Mouse (Mus musculus): Measurements from ENCODE around the gene Stmnd1.
"Not testable (repeated sequence)": the region's sequence is repeated elsewhere in the genome, so short reads cannot be mapped to it uniquely, and the experiment has no call there.

Gene Stmnd1

DNA sequence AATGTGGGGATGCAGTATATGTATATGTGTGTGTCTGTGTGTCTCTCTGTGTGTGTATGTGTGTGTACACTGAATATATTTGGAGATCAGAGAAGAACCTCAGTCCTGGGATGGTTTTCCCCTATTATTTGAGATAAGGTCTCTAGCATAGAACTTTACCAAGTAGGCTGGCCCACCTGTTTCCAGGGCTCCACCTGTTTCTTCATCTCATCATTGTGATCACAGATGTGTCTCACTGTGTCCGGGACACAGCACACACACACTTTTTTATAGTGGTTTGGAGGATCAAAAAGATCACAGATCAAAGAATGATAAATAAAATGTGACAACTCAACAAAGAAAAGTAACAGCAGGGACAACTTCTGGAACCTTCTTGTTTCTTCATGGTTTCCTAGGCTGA is 17.0 kb downstream of the Stmnd1 start:
- DNase-seq (ENCODE audit: low spot score in 2 of 2): no peak

DNA sequence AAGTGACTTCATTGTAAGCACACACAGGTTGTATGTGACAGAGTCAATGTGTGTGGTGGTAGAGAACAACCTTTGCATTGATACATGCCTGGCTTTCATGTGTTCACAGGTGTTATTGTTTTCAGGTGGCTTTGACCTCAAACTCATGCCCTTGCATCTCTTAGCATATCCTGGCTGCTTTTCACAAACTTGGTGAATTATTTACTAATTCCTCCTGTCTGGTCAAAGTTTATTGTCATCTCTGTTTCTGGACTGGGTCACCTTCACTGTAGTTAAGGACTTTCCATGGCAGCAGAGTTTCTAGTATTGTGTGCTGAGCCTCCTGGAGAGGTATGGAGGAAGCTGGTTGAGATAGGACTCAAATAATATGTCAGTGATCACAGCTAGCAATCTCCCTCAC is 20.8 kb downstream of the Stmnd1 start:
- no peak for DNase-seq (ENCODE audit: low spot score in 2 of 2)

- DNase-seq (ENCODE audit: low spot score in 2 of 2): no peak
These were observed 24.2 kb downstream of the Stmnd1 start for GRCm38 (mm10) chr13:46297701-46298100.

DNA sequence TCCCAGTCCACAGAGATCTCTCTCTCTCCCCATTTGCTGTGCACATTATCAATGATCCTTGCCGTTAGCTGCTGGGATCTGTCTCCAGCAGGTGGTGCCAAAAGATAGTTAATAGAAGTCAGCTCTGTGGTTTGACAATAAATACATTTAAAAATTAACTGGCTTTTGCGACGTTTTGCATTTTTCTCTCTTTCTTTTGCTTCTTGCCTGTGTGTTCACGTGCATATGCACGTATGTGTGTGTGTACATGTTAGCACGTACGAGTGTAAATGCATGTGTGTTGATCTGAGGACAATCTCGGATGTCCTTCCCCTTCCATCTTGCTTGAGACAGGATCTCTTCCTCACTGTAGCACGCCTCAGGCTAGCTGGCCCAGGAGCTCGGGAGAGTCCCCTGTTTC is 37.3 kb downstream of the Stmnd1 start:
- peak; percentile 50 to 63 for DNase-seq (ENCODE audit: low spot score in 2 of 2)

GRCm38 (mm10) chr13:46313176-46313575 is 39.7 kb downstream of the Stmnd1 start:
- DNase-seq (ENCODE audit: low spot score in 2 of 2): no peak

DNA sequence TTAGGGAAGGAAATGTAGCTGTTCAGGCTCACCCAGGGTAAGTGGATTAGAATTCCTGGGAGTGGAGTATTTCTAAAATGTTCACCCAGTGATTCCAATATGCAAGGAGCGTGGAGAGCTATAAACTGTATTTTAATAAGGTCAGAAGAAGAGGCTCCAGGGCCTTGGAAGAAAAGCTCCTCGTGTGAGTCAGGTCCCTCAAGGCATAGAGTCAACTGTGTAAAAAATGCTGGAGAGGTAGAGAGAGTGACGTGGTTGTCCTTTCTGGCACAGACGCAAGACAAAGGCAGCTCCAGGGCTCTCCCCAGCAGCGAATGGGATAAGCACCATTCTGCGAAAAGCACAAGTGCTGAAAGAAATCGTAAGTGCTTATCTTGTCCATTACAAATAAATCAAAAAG is 41.6 kb downstream of the Stmnd1 start:
- no peak for DNase-seq (ENCODE audit: low spot score in 2 of 2)

- no peak for DNase-seq (ENCODE audit: low spot score in 2 of 2)
These were observed 52.9 kb downstream of the Stmnd1 start for GRCm38 (mm10) chr13:46326351-46326985.

- no peak for DNase-seq (ENCODE audit: low spot score in 2 of 2)
These were observed 61.5 kb downstream of the Stmnd1 start for GRCm38 (mm10) chr13:46335020-46335419.

DNA sequence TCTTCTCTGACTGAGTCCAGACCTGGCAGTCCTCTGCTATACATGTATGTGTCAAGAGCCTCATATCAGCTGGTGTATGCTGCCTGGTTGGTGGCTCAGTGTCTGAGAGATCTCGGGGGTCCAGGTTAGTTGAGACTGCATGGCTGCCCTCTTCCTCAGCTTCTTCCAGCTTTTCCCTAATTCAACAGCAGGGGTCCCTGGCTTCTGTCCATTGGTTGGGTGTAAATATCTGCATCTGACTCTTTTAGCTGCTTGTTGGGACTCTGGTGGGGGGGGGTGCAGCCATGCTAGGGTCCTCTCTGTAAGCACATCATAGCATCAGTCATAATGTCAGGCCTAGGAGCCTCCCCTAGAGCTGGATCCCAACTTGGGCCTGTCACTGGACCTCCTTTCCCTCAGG is 62.8 kb downstream of the Stmnd1 start:
- DNase-seq (ENCODE audit: low spot score in 2 of 2): not testable (repeated sequence)

- peak; percentile 41 to 50 for DNase-seq (ENCODE audit: low spot score in 2 of 2)
These were observed 64.3 kb downstream of the Stmnd1 start for GRCm38 (mm10) chr13:46337791-46338190.

DNA sequence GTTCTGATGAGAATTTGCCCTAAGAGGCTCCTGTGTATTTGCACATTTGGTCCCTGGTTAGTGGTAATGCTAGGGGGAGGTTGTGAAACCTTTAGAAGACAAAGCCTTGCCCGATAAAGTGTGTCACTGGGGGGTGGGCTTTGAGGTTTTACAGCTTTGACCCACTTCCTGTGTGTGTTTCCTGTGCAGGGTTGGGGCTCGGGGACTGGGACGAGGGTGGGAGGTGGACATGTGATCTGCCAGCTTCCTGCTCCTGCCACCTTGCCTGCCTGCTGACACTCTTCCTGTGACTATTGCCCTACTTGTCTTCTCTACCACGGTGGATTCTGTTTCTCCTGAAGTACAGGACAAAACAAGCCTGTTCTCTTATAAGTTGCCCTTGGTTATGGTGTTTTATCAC is 66.4 kb downstream of the Stmnd1 start:
- DNase-seq (ENCODE audit: low spot score in 2 of 2): peak; percentile 87 to 93

GRCm38 (mm10) chr13:46340583-46340982 is 67.1 kb downstream of the Stmnd1 start:
- peak in 1 of 2 experiments; percentile 40 for DNase-seq (ENCODE audit: low spot score in 2 of 2)

GRCm38 (mm10) chr13:46341419-46341818 is 67.9 kb downstream of the Stmnd1 start:
- no peak for DNase-seq (ENCODE audit: low spot score in 2 of 2)

GRCm38 (mm10) chr13:46343226-46343625 is 69.7 kb downstream of the Stmnd1 start:
- no peak for DNase-seq (ENCODE audit: low spot score in 2 of 2)

DNA sequence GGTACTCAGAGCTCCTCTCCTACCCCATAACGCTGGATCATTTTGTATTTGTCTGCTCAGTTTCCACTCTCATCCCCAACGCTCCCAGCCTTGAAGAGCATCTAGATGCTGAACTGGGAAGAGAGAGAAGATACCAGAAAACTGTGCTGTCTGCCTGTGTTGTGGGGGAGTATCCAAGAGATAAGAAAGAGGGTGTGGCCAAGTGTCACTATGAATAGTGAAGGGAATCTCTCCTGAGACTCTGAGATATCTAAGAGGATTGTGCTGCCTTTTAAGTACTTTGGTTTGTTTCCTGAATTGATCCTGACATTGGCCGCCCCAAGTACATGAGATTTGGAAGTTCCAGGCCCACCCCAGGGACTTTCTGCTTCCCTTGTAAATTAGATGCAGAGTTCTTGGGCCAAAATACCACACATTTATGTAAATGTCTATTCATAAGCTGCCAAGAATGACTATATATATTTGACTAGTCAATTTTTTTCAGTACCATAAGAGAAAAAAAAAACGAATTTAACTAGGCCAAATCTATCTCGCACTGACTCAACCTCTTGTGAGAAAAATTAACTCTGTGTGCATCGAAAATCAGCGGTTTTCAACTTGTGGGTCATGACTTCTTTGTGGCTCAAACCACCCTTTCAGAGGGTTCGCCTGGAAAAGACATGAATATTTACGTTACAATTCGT is 73.5 kb downstream of the Stmnd1 start:
- no peak for DNase-seq (ENCODE audit: low spot score in 2 of 2)

DNA sequence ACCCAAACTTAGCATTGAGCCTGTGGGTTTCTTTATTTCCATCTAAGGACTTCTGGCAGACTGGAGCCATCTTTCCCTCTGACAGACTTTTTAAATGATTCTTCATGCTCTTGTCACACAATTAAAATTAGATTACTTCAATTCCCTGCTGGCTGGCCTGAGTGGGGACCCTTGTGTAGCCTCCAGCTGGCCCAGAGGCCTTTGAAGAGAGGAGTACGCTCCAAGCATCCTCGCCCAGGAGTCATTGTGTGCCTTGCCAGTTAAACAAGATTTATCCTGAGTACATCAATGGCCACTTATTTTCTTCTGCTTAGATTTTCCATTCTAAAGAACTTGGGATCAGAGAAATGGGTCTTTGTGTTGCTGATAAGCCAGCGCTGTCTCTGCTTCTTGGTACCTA is 76.1 kb downstream of the Stmnd1 start:
- DNase-seq (ENCODE audit: low spot score in 2 of 2): no peak
